Mouse (Mus musculus): ENCODE data around the gene Wnt4.

The Wnt4 gene

DNA sequence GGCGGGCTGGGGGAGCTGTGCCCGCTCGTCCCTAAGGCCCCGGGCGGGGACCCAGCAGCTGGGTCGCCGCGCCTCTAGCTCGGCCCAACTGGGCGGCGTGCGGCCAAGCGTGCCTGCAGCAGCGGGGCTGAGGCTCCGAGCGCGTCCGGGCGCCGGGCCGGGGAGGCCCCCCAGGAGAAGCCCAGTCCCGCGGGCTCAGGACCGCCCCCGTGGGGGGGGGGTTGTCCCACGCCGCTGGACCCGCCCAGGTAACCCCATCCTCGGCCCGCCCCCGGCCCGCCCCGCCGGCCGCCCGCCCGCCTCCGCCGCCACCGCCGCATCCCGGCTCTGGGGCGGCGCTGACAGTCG, at the start of gene Wnt4:
Wnt4 (plus strand) TSS at position 324 of the 348 bp plus-strand sequence.
- DNase-seq = no peak

GRCm38 (mm10) chr4:137228566-137229115, 48.6 kb upstream of the Wnt4 start:
- DNase-seq = no peak

DNA sequence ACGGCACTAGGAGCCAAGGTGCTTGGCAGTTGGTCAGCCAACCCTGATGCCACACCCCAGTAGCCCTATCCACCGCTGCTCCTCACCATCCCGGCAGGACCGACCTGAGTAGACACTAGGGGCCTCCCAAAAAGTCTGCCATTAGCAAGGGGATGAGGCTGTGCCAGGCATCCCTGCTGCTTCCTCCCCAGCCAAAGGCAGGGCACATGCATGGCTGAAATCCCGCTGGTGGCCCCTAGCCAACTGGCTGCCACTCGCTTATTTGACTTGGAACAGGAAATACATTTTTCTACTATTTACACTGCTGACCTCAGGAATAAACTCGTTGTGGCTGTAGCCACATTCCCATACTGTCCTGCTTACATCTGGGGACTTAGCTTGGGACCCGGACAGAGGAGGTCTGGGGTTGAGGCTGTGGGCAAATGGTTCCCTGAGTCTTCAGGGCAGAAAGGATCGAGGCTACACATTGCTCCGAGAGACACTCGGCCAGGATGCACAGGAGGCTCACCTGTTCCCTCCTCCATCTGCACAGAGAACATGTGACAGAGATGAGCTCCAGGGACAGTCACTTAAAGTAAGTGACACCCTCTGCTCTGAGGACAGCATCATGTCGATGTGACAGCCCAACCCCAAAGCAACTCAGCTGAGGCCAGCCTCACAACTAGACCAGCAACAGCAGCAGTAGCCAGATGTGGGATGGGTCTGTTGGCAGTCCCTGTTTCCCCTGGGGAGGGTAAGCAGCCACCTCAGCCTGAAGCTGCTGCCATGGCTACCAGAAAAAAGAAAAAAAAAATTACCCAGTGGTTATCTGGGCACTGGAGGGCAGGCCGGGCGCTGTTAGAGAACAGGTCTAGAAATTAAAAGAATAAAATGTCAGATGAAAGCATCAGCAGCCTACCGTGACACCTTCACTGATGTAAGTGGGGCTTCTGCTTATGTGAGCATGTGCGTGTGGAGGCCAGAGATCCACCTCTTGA, 45.5 kb upstream of the Wnt4 start:
- no peak for DNase-seq

DNA sequence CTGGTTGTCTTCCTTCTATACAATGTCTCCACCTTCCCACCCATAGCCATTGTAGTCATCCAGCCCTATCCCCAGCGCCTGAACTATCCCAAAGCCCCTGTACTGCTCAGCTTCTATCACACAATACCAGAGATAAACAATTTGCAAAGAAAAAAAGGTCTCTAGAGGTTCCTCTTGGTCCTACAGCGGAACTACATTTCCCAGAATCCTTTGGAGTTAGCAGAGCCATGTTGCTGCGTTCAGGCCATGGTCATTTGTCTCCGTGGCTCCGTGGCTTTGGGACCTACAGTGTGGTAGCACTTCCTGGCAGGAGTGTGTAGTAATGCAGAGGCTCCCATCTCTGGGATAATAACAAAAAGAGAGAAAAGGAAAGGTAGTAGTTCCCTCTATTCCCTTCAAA, 43.7 kb upstream of the Wnt4 start:
- DNase-seq = no peak

DNA sequence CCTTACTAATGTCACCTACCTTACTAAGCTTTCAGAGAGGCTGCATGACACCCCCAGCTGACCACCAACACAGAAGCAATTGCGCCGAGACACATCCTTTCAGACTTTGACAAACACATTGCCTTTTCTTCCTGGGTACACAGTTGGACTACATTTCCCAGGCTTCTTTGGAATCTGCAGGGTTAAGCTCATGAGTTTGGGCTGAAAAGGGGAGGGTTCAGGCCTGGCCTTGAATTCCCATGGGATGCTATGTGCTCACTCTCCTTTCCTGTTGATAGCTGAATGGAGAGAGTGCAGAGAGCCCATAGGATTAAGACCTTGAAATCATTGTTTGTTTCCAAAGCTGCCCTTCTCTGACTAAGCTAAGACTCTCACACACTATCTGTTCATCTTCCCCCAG, 42.8 kb upstream of the Wnt4 start:
- DNase-seq = no peak

GRCm38 (mm10) chr4:137235368-137235767, 41.9 kb upstream of the Wnt4 start:
- no peak for DNase-seq

DNA sequence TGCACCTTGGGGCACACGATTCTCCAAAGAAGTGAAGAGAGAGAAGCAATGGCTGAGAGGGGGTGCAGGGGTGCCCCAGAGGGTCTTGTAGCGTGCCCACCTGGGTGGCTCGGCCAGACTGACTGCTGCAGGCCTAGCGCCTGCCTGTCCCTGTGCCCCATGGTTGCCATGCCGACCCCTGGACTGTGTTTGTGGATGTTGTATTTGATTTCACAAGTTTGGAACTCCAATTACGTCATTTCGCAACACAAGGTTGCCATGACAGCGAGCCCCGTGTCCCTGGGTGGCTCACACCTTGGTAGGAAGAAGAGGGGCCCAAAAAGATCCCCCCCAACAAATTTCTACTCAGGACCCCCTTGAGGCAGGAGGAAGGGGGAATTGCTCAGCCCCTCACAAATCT, 32.4 kb upstream of the Wnt4 start:
- no peak for DNase-seq

DNA sequence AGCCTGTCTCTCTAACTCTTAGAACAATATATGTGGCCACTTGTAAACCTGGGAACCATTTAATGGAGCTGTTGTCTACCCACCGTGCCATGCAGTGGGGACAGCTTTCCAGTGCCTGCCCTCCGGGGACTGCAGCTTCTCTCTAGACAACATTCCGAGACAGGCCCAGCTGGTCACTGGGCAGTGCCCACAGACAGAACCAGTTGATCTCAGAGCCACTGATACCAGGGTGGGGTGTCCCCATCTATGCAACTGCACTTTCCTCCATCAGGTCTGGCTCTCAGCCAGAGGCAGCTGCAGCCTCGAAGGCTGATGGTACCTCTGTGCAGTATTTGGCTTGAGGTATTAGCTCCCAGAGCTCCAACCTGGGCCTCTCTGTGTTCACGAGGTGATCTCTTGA, 27.0 kb upstream of the Wnt4 start:
- DNase-seq = no peak

DNA sequence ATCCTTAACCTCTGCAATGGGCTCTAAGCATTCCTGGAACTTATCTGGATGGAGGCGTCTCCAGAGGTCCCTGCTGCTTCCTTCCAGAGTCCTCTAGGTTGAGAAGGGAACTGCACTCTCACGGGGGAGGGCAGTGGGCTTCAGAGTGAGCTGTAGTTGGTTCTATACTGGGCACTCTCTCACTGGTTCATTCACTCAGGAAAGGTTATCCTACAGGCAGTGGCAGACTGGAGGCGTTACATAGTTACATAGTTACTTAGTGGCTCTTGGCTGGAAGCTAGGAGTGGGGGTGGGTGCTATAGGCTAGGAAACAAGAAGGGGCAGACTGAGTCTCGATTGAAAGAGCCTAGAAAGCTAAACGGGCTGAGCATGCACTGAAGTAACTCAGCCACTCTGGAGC, 26.4 kb upstream of the Wnt4 start:
- no peak for DNase-seq

DNA sequence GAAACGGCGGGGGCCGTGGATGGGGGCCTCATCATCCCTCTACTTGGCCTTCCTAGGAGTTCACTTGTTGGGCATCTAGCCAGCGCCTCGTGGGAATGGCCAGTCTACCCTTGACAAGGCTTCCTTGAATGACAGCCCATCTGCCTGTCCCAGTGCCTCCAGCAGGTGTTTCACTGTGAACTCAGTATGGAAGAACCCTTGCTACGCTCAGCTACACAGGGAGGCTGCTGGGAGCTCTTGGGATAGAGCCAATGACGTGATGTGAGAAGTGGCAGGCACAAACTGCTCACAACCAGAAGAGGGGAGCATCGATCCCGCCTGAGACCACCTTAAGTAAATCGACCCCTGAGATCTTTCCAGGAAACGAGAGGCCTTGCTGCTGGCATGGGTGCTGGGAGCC, 23.7 kb upstream of the Wnt4 start:
- DNase-seq = no peak

- no peak for DNase-seq
Measured at GRCm38 (mm10) chr4:137254206-137254976, 22.9 kb upstream of the Wnt4 start.

DNA sequence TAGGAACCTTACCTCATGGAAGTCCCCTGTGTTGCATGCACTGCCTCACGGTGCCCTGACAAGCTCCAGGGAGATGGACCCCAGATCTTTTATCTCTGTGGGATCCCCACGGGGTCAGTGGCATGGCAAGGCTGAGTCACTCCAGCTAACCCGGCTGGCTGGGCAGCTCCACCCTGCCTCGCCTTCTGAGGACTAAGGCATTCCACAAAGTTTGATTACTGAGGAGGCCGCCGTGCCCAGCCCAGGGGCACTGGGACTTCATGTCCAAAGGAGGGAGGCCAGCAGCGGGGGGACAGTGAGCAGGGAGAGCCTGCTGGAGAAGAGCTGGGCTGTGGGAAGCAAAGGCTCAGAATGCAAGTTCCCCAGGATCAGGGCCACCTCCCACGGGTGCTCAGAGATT, 21.7 kb upstream of the Wnt4 start:
- no peak for DNase-seq

DNA sequence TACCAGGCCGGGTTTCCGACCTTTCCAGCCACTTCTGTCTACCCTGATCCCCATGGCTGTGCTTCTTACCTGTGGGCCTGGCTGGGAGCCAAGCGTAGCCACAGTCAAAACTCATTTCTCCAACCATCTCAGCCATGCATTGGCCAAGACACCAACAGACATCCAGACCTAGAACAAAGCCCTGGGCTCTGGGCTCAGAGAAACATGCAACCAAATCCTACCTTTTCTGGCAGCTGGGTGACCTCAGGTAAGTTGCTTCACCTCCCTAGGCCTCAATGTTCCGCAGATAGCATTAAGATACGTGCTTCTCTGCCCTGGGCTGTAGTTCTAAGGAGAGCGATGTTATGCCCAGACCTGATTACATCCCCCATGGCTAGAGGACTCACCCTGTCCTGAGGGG, 15.5 kb upstream of the Wnt4 start:
- no peak for DNase-seq

DNA sequence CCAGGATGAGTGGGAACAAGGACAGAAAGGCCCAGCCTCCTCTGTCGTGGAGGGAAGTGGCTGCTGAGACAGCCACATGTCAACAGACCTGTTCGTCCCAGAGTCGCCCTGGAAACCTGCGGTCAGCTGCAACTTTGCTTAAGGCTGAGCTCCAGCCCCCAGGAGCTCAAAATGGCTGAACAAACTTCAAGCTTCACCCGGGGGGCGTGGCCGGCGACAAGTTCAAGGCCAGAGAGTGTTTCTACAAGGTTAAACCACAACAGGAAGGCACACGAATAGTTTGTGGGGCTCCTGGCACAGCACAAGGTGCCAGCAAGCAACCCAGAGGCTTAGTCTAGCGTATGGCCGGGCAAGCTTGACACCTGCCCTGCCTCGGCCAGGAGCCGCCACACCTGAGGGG, 13.2 kb upstream of the Wnt4 start:
- no peak for DNase-seq

DNA sequence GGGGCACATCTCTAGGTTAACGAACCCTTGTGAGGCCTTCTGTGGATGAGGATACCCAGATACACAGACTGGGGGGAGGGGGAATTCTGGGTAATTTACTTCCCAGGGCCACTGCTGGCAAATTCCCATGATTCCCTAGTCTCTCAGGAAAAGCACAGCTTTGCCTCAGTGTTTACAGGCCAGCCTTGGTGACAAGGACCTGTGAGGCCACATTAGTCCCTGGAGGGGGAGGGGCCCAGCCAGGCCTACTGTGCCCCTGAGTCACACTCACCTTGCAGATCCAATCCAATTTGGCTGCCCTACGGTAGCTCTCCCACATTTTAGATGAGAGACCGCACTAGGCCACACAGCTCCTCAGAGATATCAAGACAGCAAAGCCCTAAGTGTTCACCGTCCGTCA, 12.2 kb upstream of the Wnt4 start:
- no peak for DNase-seq

GRCm38 (mm10) chr4:137268541-137268940, 8.7 kb upstream of the Wnt4 start:
- DNase-seq = no peak

DNA sequence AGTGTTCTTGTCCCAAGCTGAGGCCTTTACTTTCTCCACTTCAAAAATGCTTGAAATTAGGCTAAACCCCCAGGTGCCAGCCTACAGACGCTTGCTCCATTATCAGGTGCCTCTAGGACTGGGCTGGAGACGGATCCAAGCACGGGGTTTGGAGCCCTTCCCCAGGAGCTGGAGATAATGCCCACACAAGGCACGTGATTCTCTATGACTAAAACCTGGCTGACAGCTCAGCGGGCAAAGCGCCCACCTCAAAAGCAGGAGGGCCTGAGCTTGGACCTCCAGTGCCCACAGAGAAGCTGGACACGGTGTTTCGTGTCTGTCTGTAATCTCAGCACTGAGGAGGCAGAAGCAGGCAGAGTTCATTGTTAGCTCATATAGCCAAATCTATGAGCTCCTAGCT, 5.4 kb upstream of the Wnt4 start:
- DNase-seq = no peak

- DNase-seq = no peak
Measured at GRCm38 (mm10) chr4:137274304-137274703, 3.0 kb upstream of the Wnt4 start.

DNA sequence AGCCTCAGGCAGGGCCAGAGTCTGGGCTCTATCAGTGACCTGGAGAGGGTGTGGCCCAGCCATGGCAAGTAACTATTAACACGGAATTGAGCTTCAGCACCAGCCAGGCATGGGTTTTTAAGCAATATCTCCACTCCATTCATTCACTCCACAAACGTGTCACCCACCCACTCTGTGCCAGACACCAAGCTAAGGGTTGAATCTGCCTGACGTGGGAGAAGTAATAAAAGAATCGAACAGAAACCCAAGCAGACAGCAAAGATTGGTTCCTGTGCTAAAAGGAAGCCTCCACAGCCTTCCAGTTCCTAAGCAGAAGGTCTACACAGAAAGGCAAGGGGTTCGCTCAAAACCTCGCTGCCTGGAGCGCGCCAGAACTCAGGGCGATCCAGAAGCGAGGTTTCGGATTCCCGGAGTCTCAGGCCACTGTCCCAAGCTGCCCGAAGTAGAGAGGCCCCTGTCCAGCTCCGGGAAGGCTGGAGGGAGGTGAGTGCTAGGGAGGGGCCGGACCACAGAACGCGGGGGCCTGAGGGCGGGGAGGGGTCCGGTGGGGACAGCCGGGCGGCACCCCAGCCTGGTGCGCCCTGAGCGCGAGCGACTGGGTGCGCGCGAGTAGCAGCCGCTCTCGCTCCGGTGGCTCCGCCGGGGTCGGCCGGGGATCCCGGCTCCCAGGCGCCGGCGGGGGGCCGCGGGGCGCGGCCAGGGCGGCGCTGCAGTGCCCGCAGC, 685 bp upstream of the Wnt4 start:
- no peak for DNase-seq

- DNase-seq = no peak
Measured at GRCm38 (mm10) chr4:137277600-137278143, 383 bp downstream of the Wnt4 start.

DNA sequence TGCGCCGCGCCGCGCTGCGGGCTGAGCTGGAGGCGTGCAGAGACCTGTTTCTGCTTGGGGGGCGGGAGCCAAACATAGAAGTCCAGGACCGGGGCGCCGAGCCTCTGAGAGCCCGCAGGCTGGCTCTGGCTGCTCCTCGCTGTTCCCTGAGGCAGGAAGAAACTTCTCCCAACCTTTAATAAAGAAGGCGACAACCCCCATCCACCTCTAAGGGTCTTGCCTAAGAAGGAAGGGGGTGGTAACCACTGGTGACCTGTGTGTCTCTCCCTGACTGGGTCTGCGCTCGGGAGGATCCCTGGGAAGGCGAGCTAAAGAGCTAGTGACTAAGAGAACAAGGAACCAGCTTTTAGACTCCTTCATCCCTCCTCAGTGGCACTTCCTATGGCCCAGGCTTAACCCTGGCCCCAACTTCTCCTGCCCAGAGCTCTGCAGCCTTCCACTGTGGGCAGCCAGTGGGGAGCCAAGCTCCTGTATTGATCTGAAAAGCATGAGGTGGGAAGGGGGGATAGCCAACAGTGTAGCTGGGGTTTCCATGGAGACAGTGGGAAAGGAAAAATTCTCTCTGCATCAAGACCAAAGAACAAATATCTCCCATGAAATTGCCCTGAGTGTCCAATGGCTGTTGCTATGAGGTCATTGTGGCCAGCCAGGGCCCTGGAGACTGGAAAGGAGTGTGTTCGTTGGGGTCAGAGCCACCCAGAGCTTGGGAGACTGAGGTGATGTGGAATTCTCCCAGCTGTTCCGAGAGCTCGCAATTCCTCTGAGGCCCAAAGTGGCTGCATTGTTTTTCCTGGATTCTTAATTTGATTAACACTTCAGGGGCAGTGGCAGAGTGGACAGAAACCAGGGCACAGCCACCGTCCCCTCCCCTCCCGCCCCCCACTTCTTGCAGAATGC, 1.1 kb downstream of the Wnt4 start:
- DNase-seq = no peak

DNA sequence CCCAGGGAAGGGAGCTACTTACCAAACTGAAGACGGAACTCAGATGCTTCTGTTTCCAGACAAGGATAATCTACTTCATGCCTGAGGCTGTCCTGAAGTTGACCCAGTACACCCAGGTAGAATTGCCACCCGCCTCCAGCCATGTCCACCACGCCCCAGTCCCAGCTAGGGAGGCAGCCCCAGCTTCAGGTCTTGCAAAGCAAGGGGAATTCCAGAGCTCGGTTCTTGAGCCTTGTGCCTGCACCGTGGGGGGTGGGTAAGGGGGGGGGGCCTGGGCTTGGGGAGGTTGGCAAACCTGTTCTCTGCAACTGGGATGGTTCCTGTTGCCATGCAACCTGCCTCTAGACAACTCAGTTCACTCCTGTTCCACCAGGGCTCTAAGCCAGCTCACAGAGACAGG, 2.1 kb downstream of the Wnt4 start:
- DNase-seq = no peak

All from B cell, adult 2 months (primary cell).